Mouse (Mus musculus) erythroblast, embryonic 14.5 days (primary cell): ENCODE data around the gene Mrps12.

Experiments used
- GATA1 ChIP-seq: IDR thresholded peaks from 2 replicates; pipeline ENCODE4 v1.6.1; 2012; ENCODE audit warnings: low read length, inconsistent platforms, mixed read lengths
- TAL1 ChIP-seq: IDR thresholded peaks from 3 replicates; pipeline ENCODE4 v1.6.1; 2012; ENCODE audit warnings: low read length, inconsistent platforms, mixed read lengths

DNA sequence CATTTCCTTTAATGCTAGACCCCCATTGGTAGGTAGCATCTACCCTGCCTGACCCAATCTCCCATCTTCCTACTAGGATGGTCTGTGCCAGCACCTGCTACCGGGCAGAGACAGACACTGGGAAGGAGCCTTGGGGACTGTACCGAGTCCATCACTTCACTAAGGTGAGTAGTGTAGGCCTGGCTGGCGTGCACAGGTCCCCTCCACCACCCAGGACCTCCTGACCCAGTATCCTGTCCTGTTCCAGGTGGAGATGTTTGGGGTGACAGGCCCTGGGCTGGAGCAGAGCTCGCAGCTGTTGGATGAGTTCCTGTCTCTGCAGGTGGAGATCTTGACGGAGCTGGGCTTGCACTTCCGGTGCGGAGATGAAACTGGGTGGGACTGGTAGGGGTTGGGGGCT, 8.3 kb upstream of the Mrps12 start:
- no peak for TF ChIP-seq GATA1
- TF ChIP-seq TAL1, result no peak
